Mouse (Mus musculus) stomach, postnatal 0 days (tissue): ENCODE results near the gene Pole2. TPM values are rescaled to one million over a fixed set of nuclear protein-coding genes. Genes with fewer than 3 reads are reported as not detected.

ENCODE experiments used
- ATAC-seq: fragments of 200-750 bp; cut with Nextera tagmentation; 2 replicates; pipeline ENCODE4 v1.8.0; 2017; ENCODE audit not compliant: low FRiP score, low TSS enrichment
- DNase-seq: peaks from one replicate; pipeline ENCODE4 v3.0.0-alpha.2; 2016; ENCODE audit warnings: low spot score
- H3K27ac ChIP-seq: fragments of 300-500 bp; sonication (generic); replicated peaks from 2 replicates; pipeline ENCODE4 v1.5.1; 2014; ENCODE audit warnings: mild to moderate bottlenecking, control low read depth
- H3K27me3 ChIP-seq: fragments of 300-500 bp; sonication (generic); 2 replicates; pipeline ENCODE4 v1.6.1; 2014; ENCODE audit warnings: low read length; ENCODE audit not compliant: control insufficient read depth, insufficient read depth
- H3K36me3 ChIP-seq: fragments of 300-500 bp; sonication (generic); 2 replicates; pipeline ENCODE4 v1.6.1; 2014; ENCODE audit warnings: low read length, mixed read lengths; ENCODE audit not compliant: control insufficient read depth, insufficient read depth
- H3K4me1 ChIP-seq: fragments of 300-500 bp; sonication (generic); replicated peaks from 2 replicates; pipeline ENCODE4 v1.6.1; 2014; ENCODE audit warnings: antibody characterized with exemption; ENCODE audit not compliant: control insufficient read depth, insufficient read depth
- H3K4me2 ChIP-seq: fragments of 300-500 bp; sonication (generic); replicated peaks from 2 replicates; pipeline ENCODE4 v1.6.1; 2014; ENCODE audit warnings: low read depth, mild to moderate bottlenecking, control low read depth, moderate library complexity
- H3K4me3 ChIP-seq: fragments of 300-500 bp; sonication (generic); 2 replicates; pipeline ENCODE4 v1.5.1; 2014; ENCODE audit warnings: low read depth, low read length, control low read depth
- H3K9ac ChIP-seq: fragments of 300-500 bp; sonication (generic); 2 replicates; pipeline ENCODE4 v1.6.1; 2014; ENCODE audit warnings: mild to moderate bottlenecking, low read length, control low read depth, mixed read lengths
- H3K9me3 ChIP-seq: fragments of 300-500 bp; sonication (generic); 2 replicates; pipeline ENCODE4 v1.6.1; 2016; ENCODE audit warnings: low read length; ENCODE audit not compliant: control insufficient read depth
- CTCF ChIP-seq: IDR thresholded peaks from 2 replicates; pipeline ENCODE4 v1.5.1; 2016; ENCODE audit warnings: antibody characterized with exemption, low read depth, mild to moderate bottlenecking, moderate library complexity
- EP300 ChIP-seq: optimal IDR thresholded peaks from 2 replicates; pipeline ENCODE3; 2016; ENCODE audit warnings: antibody characterized with exemption
- WGBS: fragments of 180-500 bp; shearing (Covaris S2); extraction: QIAGEN DNeasy Blood & Tissue Kit; methylation state at CpG from one replicate; pipeline ENCODE4 v1.1.7; 2014; 5-methylcytosine and 5-hydroxymethylcytosine counted together
- polyA plus RNA-seq: library from polyadenylated mRNA; unstranded; fragments of >200 nt; fragmentation: Nextera tagmentation; extraction: Ambion mirVana; gene quantifications from 2 replicates; pipeline ENCODE4 v1.2.1, GENCODE M21; 2015

Pole2 gene
- polyA plus RNA-seq, 1 experiment from 2014 or later = 9.0 TPM

GRCm38 (mm10) chr12:69207396-69207795 lies 20.6 kb downstream of the Pole2 start:
- TF ChIP-seq CTCF = no peak
- TF ChIP-seq EP300 = no peak
- WGBS = 91% methylated on average over 8 of the region's 8 CpGs
- Histone ChIP-seq H3K9ac (no peak overlapping the region), H3K4me3 (no peak overlapping the region), H3K27me3 (no peaks in the 10 kb centered on the region), H3K36me3 (0 out of 2 replicates have a peak, but pooled peaks cover 4% of the 10 kb centered on the region), H3K27ac (no peak overlapping the region), H3K4me2 (no peak overlapping the region), H3K4me1 (no peaks in the 10 kb centered on the region), H3K9me3 (no peaks in the 10 kb centered on the region)
- DNase-seq (no peak), ATAC-seq (no peak)

- no peak within 1 kb of the TSS for H3K9ac ChIP-seq
- no peak for ATAC-seq
- no peak within 1 kb of the TSS for H3K4me2 ChIP-seq
- no peak within 1 kb of the TSS for H3K27ac ChIP-seq
- no peak for DNase-seq
- no peaks in the 10 kb centered on the region for H3K9me3 ChIP-seq
- H3K4me1 ChIP-seq = no peaks in the 10 kb centered on the region
- TF ChIP-seq EP300 (no peak), CTCF (no peak)
- no peaks in the 10 kb centered on the region for H3K27me3 ChIP-seq
- no peak within 1 kb of the TSS for H3K4me3 ChIP-seq
- H3K36me3 ChIP-seq = 0 out of 2 replicates have a peak, but pooled peaks cover 1% of the 10 kb centered on the region
- WGBS = 78% methylated on average over 16 of the region's 16 CpGs
Measured at GRCm38 (mm10) chr12:69204052-69204833, 23.8 kb downstream of the Pole2 start, which contains the start of gene Gm49384. TSS of gene Gm49384 (minus strand) at chr12:69204267.

GRCm38 (mm10) chr12:69198985-69199384 lies 29.0 kb downstream of the Pole2 start:
- Histone ChIP-seq H3K27ac (no peak overlapping the region), H3K4me1 (0 out of 2 replicates have a peak, but pooled peaks cover 2% of the 10 kb centered on the region), H3K9me3 (no peaks in the 10 kb centered on the region), H3K27me3 (no peaks in the 10 kb centered on the region), H3K36me3 (0 out of 2 replicates have a peak, but pooled peaks cover 3% of the 10 kb centered on the region), H3K4me3 (no peak overlapping the region), H3K9ac (no peak overlapping the region), H3K4me2 (no peak overlapping the region)
- peak; percentile 63; the same call in 1 of the 2 replicates for ATAC-seq
- DNase-seq = peak; percentile 29
- TF ChIP-seq CTCF (no peak), EP300 (no peak)

- H3K9ac ChIP-seq = peak within 1 kb of the TSS; percentile 79
- H3K27ac ChIP-seq = peak within 1 kb of the TSS; percentile 92
- H3K4me1 ChIP-seq = 0 out of 2 replicates have a peak, but pooled peaks cover 2% of the 10 kb centered on the region
- WGBS = under 1% methylated on average over 18 of the region's 18 CpGs
- H3K4me3 ChIP-seq = peak within 1 kb of the TSS; percentile 92
- peak within 1 kb of the TSS; percentile 89 for H3K4me2 ChIP-seq
- no peaks in the 10 kb centered on the region for H3K9me3 ChIP-seq
- TF ChIP-seq EP300 (no peak), CTCF (no peak)
- ATAC-seq (peak; percentile 30), DNase-seq (peak; percentile 78)
- no peaks in the 10 kb centered on the region for H3K27me3 ChIP-seq
- H3K36me3 ChIP-seq = 0 out of 2 replicates have a peak, but pooled peaks cover 3% of the 10 kb centered on the region
Measured at GRCm38 (mm10) chr12:69198164-69198535, 29.8 kb downstream of the Pole2 start, which contains the start of gene Dnaaf2. TSS of gene Dnaaf2 (minus strand) at chr12:69198429.

GRCm38 (mm10) chr12:69197378-69198163 lies 30.4 kb downstream of the Pole2 start:
- Histone ChIP-seq H3K4me1 (0 out of 2 replicates have a peak, but pooled peaks cover 2% of the 10 kb centered on the region), H3K9me3 (no peaks in the 10 kb centered on the region), H3K27me3 (no peaks in the 10 kb centered on the region), H3K4me3 (peak overlapping the region; percentile 92), H3K27ac (peak overlapping the region; percentile 92), H3K4me2 (peak overlapping the region; percentile 89), H3K9ac (peak overlapping the region; percentile 79), H3K36me3 (0 out of 2 replicates have a peak, but pooled peaks cover 3% of the 10 kb centered on the region)
- DNase-seq (peak; percentile 76), ATAC-seq (peak; percentile 86)
- TF ChIP-seq CTCF (no peak), EP300 (no peak)
- WGBS = under 1% methylated on average over 85 of the region's 94 CpGs
